Comparison of ENCODE assay signal across 20 mouse cellular contexts in the genomic region with DNA sequence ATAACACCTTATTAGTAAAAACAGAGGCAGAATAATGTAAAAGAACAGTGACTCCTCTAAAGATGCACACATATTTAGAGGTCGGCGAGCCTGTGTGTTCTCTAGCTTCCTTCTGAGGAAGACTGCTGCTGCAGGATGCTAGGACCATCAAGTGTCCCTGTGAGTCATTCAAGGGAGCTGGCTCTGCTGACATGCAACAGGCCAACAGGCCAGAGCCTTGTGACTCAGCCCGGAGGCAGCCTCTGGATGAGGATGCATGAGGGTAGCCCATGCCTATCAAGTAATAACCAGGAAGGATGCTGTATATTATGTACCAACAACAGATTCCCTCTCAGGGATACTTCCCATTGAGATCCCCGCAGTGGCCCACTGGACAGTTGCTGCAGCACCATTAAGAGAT.
A peak's percentile ranks its signal among the peaks of the same experiment; 100 is the strongest.
DNase-seq lines count a peak whose midpoint lies in the region; ATAC-seq and TF ChIP-seq lines count a peak whose summit lies in the region.
"Had no signal": no experiment of that assay in that cellular context is flagged by ENCODE, and none has a peak within 500 bp of the region (broad histone marks: within the 10 kb centered on the region; RNA-seq: fewer than 3 reads in every experiment).

No protein-coding gene starts in this region.

- no peak for TF ChIP-seq CTCF in lung, postnatal 0 days (IDR thresholded peaks at IDR 0.05)
- TF ChIP-seq CTCF in lung, adult 2 months (IDR thresholded peaks at IDR 0.05; ENCODE audit: insufficient read depth, low read length): no peak

- DNase-seq in forebrain, embryonic 10.5 days (ENCODE audit: extremely low spot score, low spot score): no peak
- DNase-seq in forebrain, embryonic 11.5 days (ENCODE audit: low spot score): no peak
- DNase-seq in lung, postnatal 0 days (ENCODE audit: low spot score): no peak
- DNase-seq in lung, adult 2 months: no peak
- DNase-seq in NIH3T3 (ENCODE audit: low read depth): peak; percentile 64
- no peak for DNase-seq in embryonic facial prominence, embryonic 10.5 days (ENCODE audit: low spot score)
- DNase-seq in right cerebral cortex, postnatal 14 days: no peak
- no peak for DNase-seq in right cerebral cortex, postnatal 36 days (ENCODE audit: low spot score in 2 of 2)
- DNase-seq: cerebellum, adult 9-10 months; embryo, embryonic 11 days; kidney, postnatal 25 days; layer of hippocampus, adult 9-11 months; liver, postnatal 0 days; right cerebral cortex, adult 18-20 months; thymus, postnatal 25 days had no signal

- no peak overlapping the region for H3K4me2 ChIP-seq in forebrain, embryonic 11.5 days (ENCODE audit: low read depth, low read length, severe bottlenecking)
- no peak overlapping the region for H3K4me2 ChIP-seq in lung, postnatal 0 days (replicated peaks; ENCODE audit: low read depth, low read length)
- H3K4me2 ChIP-seq: hindbrain, embryonic 13.5 days; limb, embryonic 15.5 days had no signal

- no peaks in the 10 kb centered on the region for H3K36me3 ChIP-seq in forebrain, embryonic 10.5 days (replicated peaks)
- no peaks in the 10 kb centered on the region for H3K36me3 ChIP-seq in forebrain, embryonic 11.5 days (ENCODE audit: control insufficient read depth, insufficient read depth, low read length)
- no peaks in the 10 kb centered on the region for H3K36me3 ChIP-seq in lung, postnatal 0 days (ENCODE audit: insufficient read depth, low read length)
- no peaks in the 10 kb centered on the region for H3K36me3 ChIP-seq in embryonic facial prominence, embryonic 10.5 days (replicated peaks)
- H3K36me3 ChIP-seq: hindbrain, embryonic 13.5 days; limb, embryonic 15.5 days had no signal

- H3K9me3 ChIP-seq in forebrain, embryonic 10.5 days: no peaks in the 10 kb centered on the region
- no peaks in the 10 kb centered on the region for H3K9me3 ChIP-seq in forebrain, embryonic 11.5 days (ENCODE audit: control insufficient read depth, low read length)
- H3K9me3 ChIP-seq in lung, postnatal 0 days (ENCODE audit: low read length): no peaks in the 10 kb centered on the region
- no peaks in the 10 kb centered on the region for H3K9me3 ChIP-seq in embryonic facial prominence, embryonic 10.5 days
- H3K9me3 ChIP-seq: hindbrain, embryonic 13.5 days; limb, embryonic 15.5 days had no signal

- H3K4me1 ChIP-seq in forebrain, embryonic 10.5 days: peaks cover 18% of the 10 kb centered on the region
- H3K4me1 ChIP-seq in forebrain, embryonic 11.5 days (replicated peaks; ENCODE audit: control insufficient read depth, insufficient read depth, low read length): no peaks in the 10 kb centered on the region; the same call in 1 of the 2 replicates
- H3K4me1 ChIP-seq in lung, postnatal 0 days (ENCODE audit: insufficient read depth, low read depth, low read length): no peaks in the 10 kb centered on the region
- H3K4me1 ChIP-seq in lung, adult 2 months (ENCODE audit: control insufficient read depth, insufficient read depth, low read length): no peaks in the 10 kb centered on the region
- peaks cover 4% of the 10 kb centered on the region for H3K4me1 ChIP-seq in embryonic facial prominence, embryonic 10.5 days
- H3K4me1 ChIP-seq: hindbrain, embryonic 13.5 days had no signal

- peak overlapping the region; percentile 48 for H3K27ac ChIP-seq in forebrain, embryonic 10.5 days
- H3K27ac ChIP-seq in forebrain, embryonic 11.5 days (ENCODE audit: low read depth, low read length): no peak overlapping the region
- no peak overlapping the region for H3K27ac ChIP-seq in lung, postnatal 0 days (ENCODE audit: low read length)
- H3K27ac ChIP-seq in embryonic facial prominence, embryonic 10.5 days (replicated peaks): peak overlapping the region; percentile 25; the same call in 1 of the 2 replicates
- H3K27ac ChIP-seq: hindbrain, embryonic 13.5 days; limb, embryonic 15.5 days; stomach, postnatal 0 days had no signal

- no peak for TF ChIP-seq POLR2A in lung, adult 2 months (IDR thresholded peaks at IDR 0.05; ENCODE audit: borderline replicate concordance, extremely low read depth, low read depth, low read length)

- H3K9ac ChIP-seq in forebrain, embryonic 11.5 days (ENCODE audit: low read length): no peak overlapping the region
- no peak overlapping the region for H3K9ac ChIP-seq in lung, postnatal 0 days (replicated peaks; ENCODE audit: low read depth)
- H3K9ac ChIP-seq: hindbrain, embryonic 13.5 days; limb, embryonic 15.5 days; liver, postnatal 0 days had no signal

- H3K27me3 ChIP-seq in forebrain, embryonic 10.5 days (ENCODE audit: poor library complexity, severe bottlenecking): 0 out of 2 replicates have a peak, but pooled peaks cover 6% of the 10 kb centered on the region
- no peaks in the 10 kb centered on the region for H3K27me3 ChIP-seq in forebrain, embryonic 11.5 days (ENCODE audit: control insufficient read depth, insufficient read depth, low read length)
- no peaks in the 10 kb centered on the region for H3K27me3 ChIP-seq in lung, postnatal 0 days (replicated peaks; ENCODE audit: insufficient read depth, low read length)
- peaks cover 7% of the 10 kb centered on the region; the same call in 1 of the 2 replicates for H3K27me3 ChIP-seq in embryonic facial prominence, embryonic 10.5 days (replicated peaks; ENCODE audit: low read depth, poor library complexity, severe bottlenecking)
- H3K27me3 ChIP-seq: limb, embryonic 15.5 days had no signal

- no peak for TF ChIP-seq EP300 in lung, postnatal 0 days (IDR thresholded peaks at IDR 0.05)

- no peak overlapping the region for H3K4me3 ChIP-seq in forebrain, embryonic 10.5 days
- no peak overlapping the region for H3K4me3 ChIP-seq in forebrain, embryonic 11.5 days (ENCODE audit: low read depth, low read length)
- H3K4me3 ChIP-seq in lung, postnatal 0 days (ENCODE audit: low read depth, low read length): no peak overlapping the region
- H3K4me3 ChIP-seq in lung, adult 2 months (replicated peaks; ENCODE audit: extremely low read depth, low read depth, low read length): no peak overlapping the region
- no peak overlapping the region for H3K4me3 ChIP-seq in embryonic facial prominence, embryonic 10.5 days
- H3K4me3 ChIP-seq: erythroblast, embryonic 14.5 days; hindbrain, embryonic 13.5 days; limb, embryonic 15.5 days had no signal

- no peak for ATAC-seq in forebrain, embryonic 11.5 days (replicated peaks; ENCODE audit: low FRiP score)
- ATAC-seq in lung, postnatal 0 days: peak; percentile 23; the same call in 1 of the 2 replicates
- ATAC-seq: intestine, postnatal 0 days; liver, postnatal 0 days had no signal

- WGBS in forebrain, embryonic 10.5 days: 87% methylated on average over 4 of the region's 4 CpGs
- WGBS in forebrain, embryonic 11.5 days: 79% methylated on average over 4 of the region's 4 CpGs
- 59% methylated on average over 4 of the region's 4 CpGs for WGBS in lung, postnatal 0 days
- 59% methylated on average over 4 of the region's 4 CpGs for WGBS in lung, adult 2 months
- 84% methylated on average over 4 of the region's 4 CpGs for whole genome bisulfite sequencing in embryonic facial prominence, embryonic 10.5 days

Comparison
In these comparisons a context has a peak if more than half of its experiments do, and no peak if none do; other contexts are left out.
1. H3K27ac ChIP-seq: peak in forebrain, embryonic 10.5 days (single experiment) and embryonic facial prominence, embryonic 10.5 days (single experiment); none in forebrain, embryonic 11.5 days (single experiment) and lung, postnatal 0 days (single experiment).